8 mouse cellular contexts compared by ENCODE assay signal in the genomic region with DNA sequence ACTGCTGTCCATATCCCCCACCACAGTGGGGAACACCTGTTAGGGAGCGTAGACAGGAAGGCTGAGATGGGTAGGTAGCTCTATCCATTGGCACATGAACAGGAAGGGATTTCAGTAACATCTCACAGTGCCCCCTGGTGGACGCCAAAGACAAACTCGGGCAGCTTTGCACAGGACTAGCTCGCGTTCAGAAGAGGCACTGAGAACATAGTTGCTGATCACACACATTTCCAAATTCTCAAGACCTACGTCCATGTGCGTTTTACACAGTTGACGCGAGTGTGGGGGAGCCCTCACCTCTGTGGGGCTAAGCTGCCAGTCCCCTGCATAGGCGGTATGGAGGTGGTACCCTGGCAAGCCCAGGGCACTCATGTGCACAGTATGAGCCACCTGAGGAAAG. TPM values are rescaled to one million over a fixed set of nuclear protein-coding genes. Genes with fewer than 3 reads are reported as not detected.
DNase-seq lines count a peak whose midpoint lies in the region; ATAC-seq and TF ChIP-seq lines count a peak whose summit lies in the region.

No protein-coding gene starts in this region.

- H3K9me3 ChIP-seq in embryonic facial prominence, embryonic 13.5 days: no peaks in the 10 kb centered on the region
- no peaks in the 10 kb centered on the region for H3K9me3 ChIP-seq in limb, embryonic 13.5 days
- H3K9me3 ChIP-seq in midbrain, embryonic 15.5 days: no peaks in the 10 kb centered on the region

- peak overlapping the region; percentile 89 for H3K4me2 ChIP-seq in embryonic facial prominence, embryonic 13.5 days
- peak overlapping the region; percentile 84 for H3K4me2 ChIP-seq in limb, embryonic 13.5 days (replicated peaks)
- H3K4me2 ChIP-seq in midbrain, embryonic 15.5 days: peak overlapping the region; percentile 78

- no peaks in the 10 kb centered on the region for H3K79me2 ChIP-seq in heart, adult 2 months (replicated peaks; ENCODE audit: control insufficient read depth, insufficient read depth, low read length)

- TF ChIP-seq POLR2A in heart, adult 2 months (IDR thresholded peaks at IDR 0.05; ENCODE audit: insufficient read depth, low read depth, low read length): no peak
- no peak for TF ChIP-seq POLR2A in spleen, adult 2 months (IDR thresholded peaks at IDR 0.05; ENCODE audit: low read depth, low read length)

- WGBS in embryonic facial prominence, embryonic 13.5 days: 7% methylated on average over 10 of the region's 10 CpGs
- 5% methylated on average over 10 of the region's 10 CpGs for WGBS in heart, adult 2 months
- WGBS in limb, embryonic 13.5 days: 8% methylated on average over 10 of the region's 10 CpGs
- WGBS in midbrain, embryonic 15.5 days: 9% methylated on average over 10 of the region's 10 CpGs
- WGBS in spleen, adult 2 months: 13% methylated on average over 10 of the region's 10 CpGs

- ATAC-seq in embryonic facial prominence, embryonic 13.5 days (ENCODE audit: insufficient number of reproducible peaks, insufficient read depth, low FRiP score, low TSS enrichment, low read depth): no peak; the same call in 1 of the 2 replicates
- no peak for ATAC-seq in limb, embryonic 13.5 days (ENCODE audit: low FRiP score, low read depth)
- peak; percentile 28 for ATAC-seq in midbrain, embryonic 15.5 days (replicated peaks)

- H3K9ac ChIP-seq in embryonic facial prominence, embryonic 13.5 days: no peak overlapping the region
- no peak overlapping the region for H3K9ac ChIP-seq in heart, adult 2 months (ENCODE audit: low read depth, low read length)
- 0 out of 2 replicates have a peak overlapping the region, but pooled peaks have one; percentile 31 for H3K9ac ChIP-seq in limb, embryonic 13.5 days
- H3K9ac ChIP-seq in midbrain, embryonic 15.5 days: peak overlapping the region; percentile 54; the same call in 1 of the 2 replicates

- peaks cover 23% of the 10 kb centered on the region for H3K36me3 ChIP-seq in embryonic facial prominence, embryonic 13.5 days
- no peaks in the 10 kb centered on the region for H3K36me3 ChIP-seq in heart, adult 2 months (ENCODE audit: control insufficient read depth, insufficient read depth, low read length)
- peaks cover 25% of the 10 kb centered on the region for H3K36me3 ChIP-seq in limb, embryonic 13.5 days
- peaks cover 5% of the 10 kb centered on the region; the same call in 1 of the 2 replicates for H3K36me3 ChIP-seq in midbrain, embryonic 15.5 days (replicated peaks)
- peaks cover 4% of the 10 kb centered on the region; the same call in 1 of the 2 replicates for H3K36me3 ChIP-seq in spleen, adult 2 months (ENCODE audit: control insufficient read depth, insufficient read depth, low read length)

- peaks cover 13% of the 10 kb centered on the region for H3K4me1 ChIP-seq in embryonic facial prominence, embryonic 13.5 days
- peaks cover 7% of the 10 kb centered on the region; the same call in 1 of the 2 replicates for H3K4me1 ChIP-seq in heart, adult 2 months (ENCODE audit: control insufficient read depth, insufficient read depth, low read length)
- peaks cover 11% of the 10 kb centered on the region for H3K4me1 ChIP-seq in limb, embryonic 13.5 days
- peaks cover 20% of the 10 kb centered on the region for H3K4me1 ChIP-seq in midbrain, embryonic 15.5 days
- peaks cover 11% of the 10 kb centered on the region; the same call in 1 of the 2 replicates for H3K4me1 ChIP-seq in spleen, adult 2 months (ENCODE audit: control insufficient read depth, insufficient read depth, insufficient read length)

- no peaks in the 10 kb centered on the region for H3K27me3 ChIP-seq in embryonic facial prominence, embryonic 13.5 days
- no peaks in the 10 kb centered on the region for H3K27me3 ChIP-seq in heart, adult 2 months (ENCODE audit: control insufficient read depth, insufficient read depth, low read length)
- no peaks in the 10 kb centered on the region for H3K27me3 ChIP-seq in limb, embryonic 13.5 days
- no peaks in the 10 kb centered on the region for H3K27me3 ChIP-seq in midbrain, embryonic 15.5 days (replicated peaks)
- H3K27me3 ChIP-seq in spleen, adult 2 months (ENCODE audit: control insufficient read depth, insufficient read depth, low read length): no peaks in the 10 kb centered on the region

- intact Hi-C loops in heart, adult 2 months (cut with DNase I): loop anchor here (1.0 to 5.0 kb wide), 5 partner anchors 26 to 110 kb away; partner anchors contain the start of gene Dedd

- no peak overlapping the region for H3K27ac ChIP-seq in embryonic facial prominence, embryonic 13.5 days
- H3K27ac ChIP-seq in heart, adult 2 months: no peak overlapping the region
- H3K27ac ChIP-seq in limb, embryonic 13.5 days: no peak overlapping the region
- H3K27ac ChIP-seq in midbrain, embryonic 15.5 days: no peak overlapping the region
- no peak overlapping the region for H3K27ac ChIP-seq in spleen, adult 2 months (ENCODE audit: insufficient read depth, low read length)

- DNase-seq in 416B (ENCODE audit: low read depth): peak; percentile 87
- DNase-seq in adrenal gland, postnatal 4 days (ENCODE audit: low spot score in 2 of 2): peak; percentile 54 to 69
- peak; percentile 83 to 88 for DNase-seq in heart, adult 2 months
- DNase-seq in kidney, adult 9 months: peak; percentile 89
- DNase-seq in spleen, adult 2 months (ENCODE audit: low read depth in 1 of 2, low spot score in 2 of 2): peak; percentile 59 to 71

- peak; percentile 95 for TF ChIP-seq EP300 in heart, adult 2 months (IDR thresholded peaks at IDR 0.05; ENCODE audit: insufficient read depth, low read depth, low read length)

- TF ChIP-seq CTCF in heart, adult 2 months (IDR thresholded peaks at IDR 0.05): no peak; the same call in 1 of the 2 replicates
- peak; percentile 59; the same call in 1 of the 2 replicates for TF ChIP-seq CTCF in spleen, adult 2 months (IDR thresholded peaks at IDR 0.05; ENCODE audit: extremely low read depth, insufficient read depth, insufficient read length, insufficient replicate concordance)

- peak overlapping the region; percentile 72 for H3K4me3 ChIP-seq in embryonic facial prominence, embryonic 13.5 days
- no peak overlapping the region for H3K4me3 ChIP-seq in heart, adult 2 months
- peak overlapping the region; percentile 66 for H3K4me3 ChIP-seq in limb, embryonic 13.5 days
- H3K4me3 ChIP-seq in midbrain, embryonic 15.5 days: peak overlapping the region; percentile 69
- no peak overlapping the region for H3K4me3 ChIP-seq in spleen, adult 2 months (ENCODE audit: extremely low read depth, insufficient read depth, insufficient read length)

RNA-seq across cellular contexts. Expression of gene Tomm40l, which starts 1.4 kb away (rescaled TPM):
- 10 to 100 TPM; 41.6 to 43.5 TPM for total RNA-seq in adrenal gland, postnatal 4 days (2021)
- polyA plus RNA-seq in embryonic facial prominence, embryonic 13.5 days (2015; fragmentation: Nextera tagmentation; extraction: Ambion mirVana): 30.2 and 30.9 TPM in 2 replicates
- total RNA-seq in heart, adult 2 months (2021): 10 to 100 TPM; 79.8 to 81.6 TPM
- 63.9 and 83.2 TPM in 2 replicates for polyA plus RNA-seq in heart, adult 2 months (2012; rRNA removed)
- polyA plus RNA-seq in limb, embryonic 13.5 days (2015; fragmentation: Nextera tagmentation; extraction: Ambion mirVana): 32.3 and 34.4 TPM in 2 replicates
- polyA plus RNA-seq in midbrain, embryonic 15.5 days (2015; fragmentation: Nextera tagmentation; extraction: Ambion mirVana): 48.1 and 56.5 TPM in 2 replicates
- polyA plus RNA-seq in spleen, adult 2 months (2012; rRNA removed): 17.5 and 20.3 TPM in 2 replicates

RNA-seq across cellular contexts. Expression of gene Apoa2, which starts 4.0 kb away (rescaled TPM):
- 100 to 1,000 TPM in 1 of 2 experiments, 10 to 100 TPM in 1; 18.3 to 847 TPM for total RNA-seq in adrenal gland, postnatal 4 days (2021)
- polyA plus RNA-seq in embryonic facial prominence, embryonic 13.5 days (2015; fragmentation: Nextera tagmentation; extraction: Ambion mirVana): 0.80 and 56.2 TPM in 2 replicates
- 1 to 10 TPM; 2.1 to 2.2 TPM for total RNA-seq in heart, adult 2 months (2021)
- 3.9 and 15.3 TPM in 2 replicates for polyA plus RNA-seq in heart, adult 2 months (2012; rRNA removed)
- polyA plus RNA-seq in limb, embryonic 13.5 days (2015; fragmentation: Nextera tagmentation; extraction: Ambion mirVana): 2.0 and 15.7 TPM in 2 replicates
- polyA plus RNA-seq in midbrain, embryonic 15.5 days (2015; fragmentation: Nextera tagmentation; extraction: Ambion mirVana): 3.4 and 11.6 TPM in 2 replicates
- polyA plus RNA-seq in spleen, adult 2 months (2012; rRNA removed): 1.2 and 1.8 TPM in 2 replicates

RNA-seq across cellular contexts. Expression of gene Nr1i3, which starts 7.1 kb away (rescaled TPM):
- total RNA-seq in adrenal gland, postnatal 4 days (2021): 10 to 100 TPM in 1 of 2 experiments, under 1 TPM in 1; 0.92 to 10.3 TPM
- 0.10 and 0.28 TPM in 2 replicates for polyA plus RNA-seq in embryonic facial prominence, embryonic 13.5 days (2015; fragmentation: Nextera tagmentation; extraction: Ambion mirVana)
- not detected for total RNA-seq in heart, adult 2 months (2021)
- 0.12 TPM in 1 of 2 replicates, not detected in the other for polyA plus RNA-seq in heart, adult 2 months (2012; rRNA removed)
- 0.19 and 0.25 TPM in 2 replicates for polyA plus RNA-seq in limb, embryonic 13.5 days (2015; fragmentation: Nextera tagmentation; extraction: Ambion mirVana)
- polyA plus RNA-seq in midbrain, embryonic 15.5 days (2015; fragmentation: Nextera tagmentation; extraction: Ambion mirVana): 0.23 and 0.34 TPM in 2 replicates
- not detected in 2 replicates for polyA plus RNA-seq in spleen, adult 2 months (2012; rRNA removed)

RNA-seq across cellular contexts. Expression of gene Fcer1g, which starts 13.3 kb away (rescaled TPM):
- total RNA-seq in adrenal gland, postnatal 4 days (2021): 10 to 100 TPM; 22.4 to 23.2 TPM
- polyA plus RNA-seq in embryonic facial prominence, embryonic 13.5 days (2015; fragmentation: Nextera tagmentation; extraction: Ambion mirVana): 40.7 and 41.9 TPM in 2 replicates
- total RNA-seq in heart, adult 2 months (2021): 10 to 100 TPM; 12.4 to 15.3 TPM
- polyA plus RNA-seq in heart, adult 2 months (2012; rRNA removed): 32.7 and 50.8 TPM in 2 replicates
- polyA plus RNA-seq in limb, embryonic 13.5 days (2015; fragmentation: Nextera tagmentation; extraction: Ambion mirVana): 37.8 and 39.1 TPM in 2 replicates
- polyA plus RNA-seq in midbrain, embryonic 15.5 days (2015; fragmentation: Nextera tagmentation; extraction: Ambion mirVana): 27.3 and 33.2 TPM in 2 replicates
- 237 and 307 TPM in 2 replicates for polyA plus RNA-seq in spleen, adult 2 months (2012; rRNA removed)

RNA-seq across cellular contexts. Expression of gene Pcp4l1, which starts 24.8 kb away (rescaled TPM):
- total RNA-seq in adrenal gland, postnatal 4 days (2021): 10 to 100 TPM; 29.5 to 32.0 TPM
- 20.6 and 25.2 TPM in 2 replicates for polyA plus RNA-seq in embryonic facial prominence, embryonic 13.5 days (2015; fragmentation: Nextera tagmentation; extraction: Ambion mirVana)
- total RNA-seq in heart, adult 2 months (2021): 100 to 1,000 TPM; 255 to 283 TPM
- polyA plus RNA-seq in heart, adult 2 months (2012; rRNA removed): 165 and 190 TPM in 2 replicates
- 2.8 and 3.3 TPM in 2 replicates for polyA plus RNA-seq in limb, embryonic 13.5 days (2015; fragmentation: Nextera tagmentation; extraction: Ambion mirVana)
- polyA plus RNA-seq in midbrain, embryonic 15.5 days (2015; fragmentation: Nextera tagmentation; extraction: Ambion mirVana): 17.9 and 19.4 TPM in 2 replicates
- 3.8 and 4.4 TPM in 2 replicates for polyA plus RNA-seq in spleen, adult 2 months (2012; rRNA removed)

Comparison
In these comparisons a context has a peak if more than half of its experiments do, and no peak if none do; other contexts are left out.
1. H3K4me3 ChIP-seq: peak in embryonic facial prominence, embryonic 13.5 days (single experiment), limb, embryonic 13.5 days (single experiment) and midbrain, embryonic 15.5 days (single experiment); none in heart, adult 2 months (single experiment) and spleen, adult 2 months (single experiment).
2. H3K9ac ChIP-seq: peak in limb, embryonic 13.5 days (single experiment) and midbrain, embryonic 15.5 days (single experiment); none in embryonic facial prominence, embryonic 13.5 days (single experiment) and heart, adult 2 months (single experiment).
3. Peak in every context shown above with its lines, with median percentiles within 50 percentile points of each other: DNase-seq and H3K4me2 ChIP-seq.